Mouse (Mus musculus): Measurements from ENCODE around the gene Slc33a1.

DNA sequence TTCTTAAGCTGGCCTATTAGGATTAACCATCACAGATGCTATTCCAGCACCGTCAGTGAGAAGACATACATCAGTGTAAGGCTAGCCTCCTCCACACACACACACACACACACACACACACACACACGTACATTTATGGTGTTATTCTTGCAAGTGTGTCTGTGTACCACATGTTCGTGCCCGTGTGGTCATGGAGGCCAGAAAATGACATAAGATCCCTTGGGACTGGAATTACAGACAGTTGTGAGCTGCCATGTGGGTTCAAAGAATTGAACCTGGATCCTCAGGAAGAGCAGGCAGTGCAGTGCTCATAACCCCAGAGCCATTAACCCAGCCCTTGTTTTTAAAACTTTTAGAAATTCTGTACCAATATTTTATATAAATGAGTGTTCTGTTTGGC is 13.3 kb upstream of the Slc33a1 start:
- TF ChIP-seq CTCF (IDR thresholded peaks at IDR 0.05; ENCODE audit: extremely low read depth, insufficient read depth, insufficient read length, insufficient replicate concordance): no peak
- TF ChIP-seq POLR2A (IDR thresholded peaks at IDR 0.05; ENCODE audit: low read depth, low read length): no peak

Measured in spleen, adult 2 months (tissue).